Mouse (Mus musculus) embryonic fibroblast, embryonic 13.5 days (primary cell): ENCODE measurements around the gene Kcnip1. TPM values are rescaled to one million over a fixed set of nuclear protein-coding genes. Genes with fewer than 3 reads are reported as not detected.

ENCODE experiments used
- H3K27ac ChIP-seq: 2 replicates; pipeline ENCODE4 v1.5.1; 2012; ENCODE audit warnings: low read length, control low read depth, inconsistent platforms; ENCODE audit not compliant: insufficient read depth
- H3K4me1 ChIP-seq: 2 replicates; pipeline ENCODE4 v1.6.1; 2011; ENCODE audit warnings: low read length; ENCODE audit not compliant: control insufficient read depth, insufficient read depth
- H3K4me3 ChIP-seq: 2 replicates; pipeline ENCODE4 v1.5.1; 2011; ENCODE audit warnings: mild to moderate bottlenecking, control low read depth, low read length; ENCODE audit not compliant: insufficient read depth
- CTCF ChIP-seq: IDR thresholded peaks from 2 replicates; pipeline ENCODE4 v1.5.1; 2011; ENCODE audit warnings: mild to moderate bottlenecking, control low read depth, low read length, moderate library complexity, borderline replicate concordance; ENCODE audit not compliant: insufficient read depth
- POLR2A ChIP-seq: IDR thresholded peaks from 2 replicates; pipeline ENCODE4 v1.6.1; 2011; ENCODE audit warnings: low read depth, mild to moderate bottlenecking, control low read depth, low read length, moderate library complexity
- polyA plus RNA-seq: library from polyadenylated mRNA; stranded (reverse); fragments of >200 nt; gene quantifications from 2 replicates; pipeline ENCODE4 v1.2.4, GENCODE M21; 2011; ENCODE audit warnings: low read depth; ENCODE audit not compliant: missing spikeins, insufficient read length

The Kcnip1 gene
- polyA plus RNA-seq, 1 experiment = 2.7 TPM

DNA sequence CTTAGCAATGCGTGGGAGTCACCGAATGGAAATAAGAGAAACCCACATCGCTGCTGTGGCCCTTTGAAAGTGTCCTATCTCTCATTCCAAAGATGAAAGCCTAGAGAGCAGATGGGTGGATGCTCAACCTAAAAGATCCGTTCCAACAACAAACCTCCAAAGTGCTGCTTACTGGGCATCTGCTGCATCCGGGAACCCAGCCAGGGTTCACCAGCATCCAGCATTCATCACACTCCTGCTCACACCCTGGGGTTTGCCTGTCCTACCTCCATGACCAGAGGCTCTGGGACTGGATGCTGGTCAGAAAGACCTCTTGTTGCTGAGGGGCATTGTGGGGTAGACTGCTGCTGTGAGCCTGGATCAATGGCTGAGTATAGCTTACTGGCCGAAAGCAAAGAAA lies 241.4 kb downstream of the Kcnip1 start:
- Histone ChIP-seq H3K4me3 (no peak overlapping the region), H3K27ac (no peak overlapping the region)
- TF ChIP-seq POLR2A (no peak), CTCF (no peak)

GRCm38 (mm10) chr11:33749979-33750378 lies 243.0 kb downstream of the Kcnip1 start:
- Histone ChIP-seq H3K4me3 (no peak overlapping the region), H3K27ac (no peak overlapping the region), H3K4me1 (peaks cover 11% of the 10 kb centered on the region)
- no peak for TF ChIP-seq POLR2A
- peak; percentile 17; the same call in 1 of the 2 replicates for TF ChIP-seq CTCF

More for the DNA sequence above, 241.4 kb downstream of the Kcnip1 start:
- peaks cover 11% of the 10 kb centered on the region for H3K4me1 ChIP-seq

GRCm38 (mm10) chr11:33749408-33749807 lies 243.5 kb downstream of the Kcnip1 start:
- Histone ChIP-seq H3K4me1 (peaks cover 11% of the 10 kb centered on the region), H3K27ac (peak overlapping the region; percentile 28), H3K4me3 (no peak overlapping the region)
- TF ChIP-seq CTCF (no peak), POLR2A (no peak)

- H3K4me1 ChIP-seq = peaks cover 9% of the 10 kb centered on the region
- H3K4me3 ChIP-seq = no peak overlapping the region
- TF ChIP-seq CTCF = no peak
- no peak for TF ChIP-seq POLR2A
- H3K27ac ChIP-seq = peak overlapping the region; percentile 78
These were observed 244.2 kb downstream of the Kcnip1 start for GRCm38 (mm10) chr11:33748754-33749153.

- Histone ChIP-seq H3K4me3 (no peak overlapping the region), H3K27ac (no peak overlapping the region), H3K4me1 (peaks cover 6% of the 10 kb centered on the region)
- no peak for TF ChIP-seq CTCF
- no peak for TF ChIP-seq POLR2A
These were observed 245.5 kb downstream of the Kcnip1 start for GRCm38 (mm10) chr11:33747402-33747955.

DNA sequence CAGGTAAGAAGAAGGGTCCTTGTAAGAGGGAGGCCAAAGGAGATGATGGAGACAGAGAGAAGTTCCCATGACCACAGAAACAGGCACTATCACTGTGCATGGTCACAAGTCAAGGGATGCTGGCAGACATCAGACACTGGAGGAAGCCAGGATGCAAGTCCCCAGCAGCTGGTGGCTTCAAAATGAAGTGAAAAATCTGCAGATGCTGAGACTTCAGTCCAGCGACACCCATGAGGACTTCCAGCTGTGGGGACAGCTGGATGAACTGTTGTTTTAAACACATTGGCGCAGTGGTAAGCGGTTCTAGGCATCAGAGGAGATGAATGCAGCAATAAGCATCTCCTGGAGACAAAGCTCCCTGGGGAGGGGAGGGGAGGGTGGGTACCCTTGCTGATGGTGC lies 246.6 kb downstream of the Kcnip1 start:
- no peak overlapping the region for H3K27ac ChIP-seq
- peaks cover 6% of the 10 kb centered on the region for H3K4me1 ChIP-seq
- no peak overlapping the region for H3K4me3 ChIP-seq
- no peak for TF ChIP-seq CTCF
- no peak for TF ChIP-seq POLR2A

DNA sequence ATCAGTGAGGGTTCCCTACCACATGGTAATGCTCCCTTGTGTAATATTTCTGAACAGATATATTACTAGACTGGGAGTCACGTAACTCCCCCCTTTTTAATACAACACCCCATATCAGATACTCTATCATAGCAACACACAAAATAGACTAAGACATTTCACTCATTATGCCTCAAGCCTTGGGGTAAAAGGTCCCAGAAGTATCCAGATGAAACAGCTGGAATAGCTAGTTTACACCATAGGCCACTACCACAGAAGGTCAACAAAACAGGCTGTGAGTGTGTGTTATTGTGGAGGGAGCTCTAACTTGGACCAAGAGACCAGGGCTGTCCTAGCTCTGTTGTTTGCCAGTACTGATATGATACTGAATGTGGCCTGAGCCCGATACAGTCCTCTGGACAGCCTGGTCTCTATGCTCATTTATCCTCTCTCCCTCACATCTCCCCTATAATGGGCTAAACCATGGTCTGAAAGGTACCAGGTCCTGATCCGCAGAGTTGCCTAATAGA lies 247.1 kb downstream of the Kcnip1 start:
- no peak for TF ChIP-seq CTCF
- TF ChIP-seq POLR2A = no peak
- Histone ChIP-seq H3K4me1 (peaks cover 6% of the 10 kb centered on the region), H3K4me3 (no peak overlapping the region), H3K27ac (no peak overlapping the region)

GRCm38 (mm10) chr11:33744429-33744828 lies 248.5 kb downstream of the Kcnip1 start:
- H3K4me1 ChIP-seq = peaks cover 6% of the 10 kb centered on the region
- TF ChIP-seq CTCF = no peak
- no peak for TF ChIP-seq POLR2A
- H3K4me3 ChIP-seq = no peak overlapping the region
- H3K27ac ChIP-seq = no peak overlapping the region

- no peak overlapping the region for H3K27ac ChIP-seq
- no peaks in the 10 kb centered on the region; the same call in 1 of the 2 replicates for H3K4me1 ChIP-seq
- no peak for TF ChIP-seq CTCF
- TF ChIP-seq POLR2A = no peak
- H3K4me3 ChIP-seq = no peak overlapping the region
These were observed 252.8 kb downstream of the Kcnip1 start for GRCm38 (mm10) chr11:33740187-33740586.

DNA sequence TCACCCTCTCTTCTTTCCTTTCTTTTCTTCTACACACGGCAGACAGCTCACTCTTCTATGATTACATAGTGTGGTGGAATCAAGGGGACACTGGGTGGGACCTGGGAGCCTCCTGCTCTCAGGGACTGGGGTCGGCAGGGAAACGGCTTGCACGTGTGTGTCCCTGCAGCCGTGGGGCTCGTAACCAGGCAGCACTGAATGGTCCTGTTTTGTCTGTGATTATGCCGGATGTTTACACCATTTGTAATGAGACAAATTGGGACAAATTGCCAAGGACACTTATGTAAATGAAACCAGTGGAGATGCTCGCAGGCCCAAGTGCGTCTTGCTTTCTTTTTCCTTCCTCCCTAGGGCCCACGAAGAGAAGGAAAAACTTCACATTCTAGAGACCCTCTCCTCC lies 256.5 kb downstream of the Kcnip1 start:
- Histone ChIP-seq H3K4me1 (no peaks in the 10 kb centered on the region), H3K27ac (no peak overlapping the region), H3K4me3 (no peak overlapping the region)
- TF ChIP-seq POLR2A = no peak
- TF ChIP-seq CTCF = no peak

DNA sequence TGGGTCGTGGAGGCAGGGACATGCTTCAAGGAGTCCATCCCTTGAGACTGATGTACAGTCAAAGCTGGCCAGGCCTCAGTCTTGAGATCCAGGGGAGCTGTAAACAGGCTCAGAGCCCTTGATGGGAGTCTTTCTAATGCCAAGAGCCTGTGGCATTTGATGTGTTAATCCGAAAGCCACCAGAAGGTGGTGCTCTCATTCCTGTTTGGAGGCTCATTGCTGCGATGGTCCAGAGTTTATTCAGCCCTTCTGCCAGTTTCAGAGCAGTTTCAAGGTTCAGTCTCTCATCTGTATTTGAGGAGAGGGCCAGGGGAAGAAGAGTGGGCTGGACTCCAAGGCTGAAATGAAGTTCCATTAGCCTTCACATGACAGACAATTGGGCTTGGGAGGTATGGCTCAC lies 259.7 kb downstream of the Kcnip1 start:
- peak; percentile 42; the same call in 1 of the 2 replicates for TF ChIP-seq CTCF
- no peak for TF ChIP-seq POLR2A
- Histone ChIP-seq H3K27ac (no peak overlapping the region), H3K4me1 (no peaks in the 10 kb centered on the region), H3K4me3 (no peak overlapping the region)
